Mouse (Mus musculus) embryonic fibroblast, embryonic 13.5 days (primary cell): ENCODE results near the gene Theg. TPM values are rescaled to one million over a fixed set of nuclear protein-coding genes. Genes with fewer than 3 reads are reported as not detected.
A peak's percentile ranks its signal among the peaks of the same experiment; 100 is the strongest.

Experiments
- H3K27ac ChIP-seq: 2 replicates; pipeline ENCODE4 v1.5.1; 2012; ENCODE audit warnings: low read length, control low read depth, inconsistent platforms; ENCODE audit not compliant: insufficient read depth
- H3K4me1 ChIP-seq: 2 replicates; pipeline ENCODE4 v1.6.1; 2011; ENCODE audit warnings: low read length; ENCODE audit not compliant: control insufficient read depth, insufficient read depth
- H3K4me3 ChIP-seq: 2 replicates; pipeline ENCODE4 v1.5.1; 2011; ENCODE audit warnings: mild to moderate bottlenecking, control low read depth, low read length; ENCODE audit not compliant: insufficient read depth
- CTCF ChIP-seq: IDR thresholded peaks from 2 replicates; pipeline ENCODE4 v1.5.1; 2011; ENCODE audit warnings: mild to moderate bottlenecking, control low read depth, low read length, moderate library complexity, borderline replicate concordance; ENCODE audit not compliant: insufficient read depth
- POLR2A ChIP-seq: IDR thresholded peaks from 2 replicates; pipeline ENCODE4 v1.6.1; 2011; ENCODE audit warnings: low read depth, mild to moderate bottlenecking, control low read depth, low read length, moderate library complexity
- polyA plus RNA-seq: library from polyadenylated mRNA; stranded (reverse); fragments of >200 nt; gene quantifications from 2 replicates; pipeline ENCODE4 v1.2.4, GENCODE M21; 2011; ENCODE audit warnings: low read depth; ENCODE audit not compliant: missing spikeins, insufficient read length

The Theg gene
- polyA plus RNA-seq, 1 experiment, result not detected

DNA sequence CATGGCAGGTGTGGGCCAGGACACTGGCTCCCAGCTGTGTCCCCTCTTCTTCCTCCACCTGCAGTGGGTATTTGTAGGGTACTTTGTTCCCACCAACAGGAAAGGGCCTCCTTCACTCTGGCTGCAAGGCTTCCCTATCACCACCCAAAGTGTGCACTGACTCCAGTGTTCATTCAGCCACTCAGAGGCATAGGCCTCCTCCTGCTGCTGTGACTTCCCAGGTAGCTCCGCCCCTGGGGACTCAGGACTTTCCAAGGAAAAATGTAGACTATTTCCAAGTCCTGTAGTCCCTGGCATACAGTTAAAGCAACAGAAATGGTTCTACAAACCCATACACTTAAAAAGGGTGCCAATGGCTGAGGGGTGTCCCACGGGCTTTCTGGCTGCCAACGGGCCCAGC, 54.5 kb downstream of the Theg start:
- Histone ChIP-seq H3K4me1 (no peaks in the 10 kb centered on the region), H3K4me3 (peak overlapping the region; percentile 52), H3K27ac (no peak overlapping the region)
- no peak for TF ChIP-seq POLR2A
- TF ChIP-seq CTCF, result no peak

DNA sequence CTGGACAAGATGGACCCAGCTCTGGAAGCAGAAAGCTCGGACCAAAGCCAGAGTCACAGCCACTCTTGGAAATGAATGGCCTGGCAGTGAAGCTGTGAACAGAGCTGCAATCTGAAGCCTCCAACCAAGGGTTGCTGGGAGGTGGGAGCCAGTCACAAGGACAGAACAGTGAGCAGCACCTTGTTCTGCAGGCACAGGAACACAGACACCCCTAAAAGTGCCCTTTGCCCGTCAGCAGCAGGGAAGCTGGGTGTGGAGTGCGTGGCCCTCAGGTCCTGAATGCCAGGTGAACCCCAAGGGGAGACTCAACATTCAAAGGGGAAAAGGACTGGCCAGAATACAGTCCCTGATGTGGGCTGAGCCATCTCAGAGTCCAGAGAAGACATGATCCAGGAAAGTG, 55.5 kb downstream of the Theg start:
- Histone ChIP-seq H3K27ac (no peak overlapping the region), H3K4me3 (no peak overlapping the region), H3K4me1 (no peaks in the 10 kb centered on the region)
- TF ChIP-seq CTCF (no peak), POLR2A (no peak)

DNA sequence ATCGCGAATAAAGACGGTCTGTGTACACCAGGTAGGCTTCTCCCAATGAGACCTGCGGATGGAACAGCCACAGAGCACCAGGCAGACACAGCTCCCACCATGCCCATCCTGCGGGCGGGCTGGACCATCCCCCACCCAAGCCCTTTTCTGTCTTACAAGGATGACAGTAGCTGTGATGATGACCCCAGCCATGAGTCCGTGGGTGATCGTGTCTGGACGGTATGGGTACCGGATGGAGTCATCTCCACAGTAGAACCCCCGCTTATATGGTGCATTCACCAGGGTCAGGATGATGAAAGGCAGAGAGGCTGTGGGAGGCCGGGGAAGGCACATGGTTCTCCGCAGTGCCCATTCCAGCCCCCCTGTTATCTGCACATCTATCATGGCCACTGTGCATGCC, 56.4 kb downstream of the Theg start:
- no peak for TF ChIP-seq POLR2A
- TF ChIP-seq CTCF, result no peak
- Histone ChIP-seq H3K4me1 (no peaks in the 10 kb centered on the region), H3K4me3 (no peak overlapping the region), H3K27ac (no peak overlapping the region)

DNA sequence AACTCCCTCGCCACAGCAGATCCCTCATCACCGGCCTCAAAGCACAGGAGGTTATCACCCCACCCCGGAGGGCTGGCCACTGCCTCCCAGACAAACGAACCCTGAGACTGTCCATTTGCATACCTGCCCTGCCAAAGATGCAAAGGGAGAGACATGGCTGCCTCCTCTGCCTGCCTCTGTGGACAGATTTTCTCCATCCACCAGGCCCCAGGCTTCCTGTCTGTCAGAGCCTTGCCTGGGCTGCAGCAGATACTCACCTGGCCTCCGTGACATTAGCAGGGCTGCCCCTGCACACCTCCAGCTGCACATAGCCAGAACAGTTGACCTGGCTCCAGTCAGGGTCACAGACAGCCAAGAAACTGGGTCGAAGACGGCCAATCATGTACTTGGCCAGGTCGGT, 56.9 kb downstream of the Theg start:
- Histone ChIP-seq H3K4me3 (no peak overlapping the region), H3K4me1 (no peaks in the 10 kb centered on the region), H3K27ac (no peak overlapping the region)
- TF ChIP-seq CTCF (no peak), POLR2A (no peak)

- Histone ChIP-seq H3K27ac (no peak overlapping the region), H3K4me1 (no peaks in the 10 kb centered on the region)
Measured at GRCm38 (mm10) chr10:79528081-79528480, 59.0 kb downstream of the Theg start.

DNA sequence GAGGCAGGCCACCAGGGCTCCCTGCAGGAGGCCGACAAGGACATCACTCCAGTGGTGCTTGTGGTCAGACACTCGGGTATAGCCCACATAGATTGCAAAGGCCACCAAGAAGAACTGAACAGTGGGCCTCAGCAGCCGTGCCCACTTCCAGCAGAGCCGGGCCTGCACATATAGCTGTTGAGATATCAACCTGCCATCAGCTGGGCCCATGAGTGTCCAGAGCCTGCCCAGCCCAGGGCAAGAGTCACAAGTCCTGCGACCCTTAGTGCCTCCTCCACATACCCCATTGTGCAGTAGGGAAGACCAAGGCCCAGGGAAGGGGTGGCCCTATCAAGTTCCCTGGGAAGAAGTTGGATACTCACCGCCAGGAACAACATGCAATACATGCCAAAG, 59.7 kb downstream of the Theg start:
- TF ChIP-seq POLR2A (no peak), CTCF (no peak)
- no peak overlapping the region for H3K4me3 ChIP-seq
- H3K4me1 ChIP-seq, result no peaks in the 10 kb centered on the region
- no peak overlapping the region for H3K27ac ChIP-seq

More at GRCm38 (mm10) chr10:79528081-79528480, 59.0 kb downstream of the Theg start:
- TF ChIP-seq CTCF (no peak), POLR2A (no peak)
- H3K4me3 ChIP-seq, result no peak overlapping the region

DNA sequence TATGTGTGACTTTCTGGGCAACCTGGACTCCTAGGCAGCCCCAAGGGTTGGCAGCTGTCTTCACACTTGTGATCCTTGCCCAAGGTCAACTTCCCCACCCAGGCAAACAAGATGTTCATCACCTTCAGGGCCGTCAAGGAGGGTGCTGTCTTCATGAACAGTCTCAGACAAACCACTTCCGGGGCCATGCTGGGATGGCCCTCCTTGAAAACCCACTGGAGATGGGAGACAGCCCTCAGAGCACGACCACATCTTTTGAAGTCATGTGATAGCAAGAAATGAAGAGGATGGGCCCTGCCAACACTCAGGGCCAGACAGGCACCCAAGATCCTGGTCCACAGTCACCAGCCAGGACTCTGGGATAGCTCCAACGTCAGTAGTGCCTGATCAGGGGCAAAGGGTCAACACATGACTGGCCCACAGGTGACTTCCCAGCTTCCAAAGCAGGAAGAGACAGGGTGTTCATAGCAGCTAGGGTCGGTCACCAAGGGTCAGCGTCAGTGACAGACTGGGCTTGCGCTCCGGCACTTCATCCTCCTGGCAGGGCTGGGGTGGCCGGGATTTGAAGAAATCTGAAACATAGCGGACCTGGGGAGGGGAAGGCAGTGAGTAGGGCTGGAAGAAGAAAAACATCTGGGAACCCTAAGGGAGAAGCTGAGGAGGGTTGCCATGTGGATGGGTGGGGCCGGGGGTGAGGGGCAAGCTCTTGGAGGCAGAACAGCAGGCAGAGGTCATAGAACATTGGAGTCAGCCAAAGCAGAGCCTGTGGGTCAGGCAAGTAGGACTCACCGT, 60.3 kb downstream of the Theg start:
- H3K4me1 ChIP-seq, result no peaks in the 10 kb centered on the region
- no peak overlapping the region for H3K4me3 ChIP-seq

More for the DNA sequence above, 60.3 kb downstream of the Theg start:
- no peak overlapping the region for H3K27ac ChIP-seq
- TF ChIP-seq CTCF (no peak), POLR2A (no peak)

Other genes with a start within 250 kb of the Theg start
- gene Vmn2r82, start 230.8 kb downstream of the Theg start, polyA plus RNA-seq, result not detected in 2 replicates
- gene Vmn2r83, start 118.6 kb downstream of the Theg start, polyA plus RNA-seq, result not detected in 2 replicates
- gene Plpp2, start 53.5 kb downstream of the Theg start, polyA plus RNA-seq, result 23.5 and 39.4 TPM in 2 replicates
- gene Mier2, start 32.1 kb downstream of the Theg start, polyA plus RNA-seq, result 24.7 and 33.6 TPM in 2 replicates
- gene C2cd4c, start 26.7 kb upstream of the Theg start, polyA plus RNA-seq, result 0.19 TPM in 1 of 2 replicates, not detected in the other
- 15.0 and 18.7 TPM in 2 replicates for gene Shc2, start 50.6 kb upstream of the Theg start, polyA plus RNA-seq
- gene Odf3l2, start 58.4 kb upstream of the Theg start, polyA plus RNA-seq, result not detected in 2 replicates
- gene Madcam1, start 77.2 kb upstream of the Theg start, polyA plus RNA-seq, result not detected in 2 replicates
- gene Tpgs1, start 82.0 kb upstream of the Theg start, polyA plus RNA-seq, result 15.5 and 16.0 TPM in 2 replicates
- 117 and 149 TPM in 2 replicates for gene Cdc34, start 94.9 kb upstream of the Theg start, polyA plus RNA-seq
- gene Gzmm, start 101.7 kb upstream of the Theg start, polyA plus RNA-seq, result 0.65 TPM in 1 of 2 replicates, not detected in the other
- gene Bsg, start 117.2 kb upstream of the Theg start, polyA plus RNA-seq, result 766 and 774 TPM in 2 replicates
- gene Hcn2, start 129.3 kb upstream of the Theg start, polyA plus RNA-seq, result 0.91 and 1.9 TPM in 2 replicates
- gene Polrmt, start 159.2 kb upstream of the Theg start, polyA plus RNA-seq, result 14.9 TPM in 2 replicates
- 0.23 TPM in 1 of 2 replicates, not detected in the other for gene Fgf22, start 167.7 kb upstream of the Theg start, polyA plus RNA-seq
- gene Rnf126, start 179.6 kb upstream of the Theg start, polyA plus RNA-seq, result 38.4 and 39.5 TPM in 2 replicates
- 21.9 and 42.7 TPM in 2 replicates for gene Fstl3, start 189.9 kb upstream of the Theg start, polyA plus RNA-seq
- gene Prss57, start 203.6 kb upstream of the Theg start, polyA plus RNA-seq, result not detected in 2 replicates
- gene Palm, start 206.2 kb upstream of the Theg start, polyA plus RNA-seq, result 45.2 and 54.0 TPM in 2 replicates
- gene Misp, start 233.7 kb upstream of the Theg start, polyA plus RNA-seq, result not detected in 2 replicates